8 mouse cellular contexts compared by ENCODE assay signal in genomic region chr7:143649034-143649768, GRCm38 (mm10). TPM values are rescaled to one million over a fixed set of nuclear protein-coding genes. Genes with fewer than 3 reads are reported as not detected.
A peak's percentile ranks its signal among the peaks of the same experiment; 100 is the strongest.
DNase-seq lines count a peak whose midpoint lies in the region; ATAC-seq and TF ChIP-seq lines count a peak whose summit lies in the region.

Tnfrsf22 (minus strand) TSS chr7:143649661.

- WGBS in forebrain, embryonic 12.5 days: 4% methylated on average over 39 of the region's 39 CpGs
- WGBS in heart, postnatal 0 days: 4% methylated on average over 39 of the region's 39 CpGs
- WGBS in liver, embryonic 15.5 days (ENCODE audit: insufficient replicate concordance): 4% methylated on average over 39 of the region's 39 CpGs
- WGBS in neural tube, embryonic 11.5 days: 3% methylated on average over 39 of the region's 39 CpGs
- WGBS in stomach, embryonic 16.5 days: 3% methylated on average over 39 of the region's 39 CpGs

- no peaks in the 10 kb centered on the region for H3K36me3 ChIP-seq in ES-Bruce4 (ENCODE audit: control insufficient read depth, insufficient read depth, low read length, poor library complexity, severe bottlenecking)
- no peaks in the 10 kb centered on the region for H3K36me3 ChIP-seq in forebrain, embryonic 12.5 days (replicated peaks)
- H3K36me3 ChIP-seq in heart, postnatal 0 days (replicated peaks; ENCODE audit: control insufficient read depth, insufficient read depth, low read length): no peaks in the 10 kb centered on the region
- H3K36me3 ChIP-seq in liver, embryonic 15.5 days (replicated peaks): no peaks in the 10 kb centered on the region
- no peaks in the 10 kb centered on the region for H3K36me3 ChIP-seq in neural tube, embryonic 11.5 days (ENCODE audit: control insufficient read depth, insufficient read depth, low read length)
- no peaks in the 10 kb centered on the region for H3K36me3 ChIP-seq in stomach, embryonic 16.5 days (ENCODE audit: control insufficient read depth, insufficient read depth, low read length)

- no peaks in the 10 kb centered on the region for H3K27me3 ChIP-seq in ES-Bruce4 (ENCODE audit: control insufficient read depth, insufficient read depth, low read length, poor library complexity, severe bottlenecking)
- no peaks in the 10 kb centered on the region for H3K27me3 ChIP-seq in forebrain, embryonic 12.5 days
- H3K27me3 ChIP-seq in heart, postnatal 0 days (ENCODE audit: control insufficient read depth, insufficient read depth, low read length): no peaks in the 10 kb centered on the region
- peaks cover 5% of the 10 kb centered on the region; the same call in 1 of the 2 replicates for H3K27me3 ChIP-seq in liver, embryonic 15.5 days
- H3K27me3 ChIP-seq in neural tube, embryonic 11.5 days (ENCODE audit: control insufficient read depth, insufficient read depth, low read length): no peaks in the 10 kb centered on the region
- H3K27me3 ChIP-seq in stomach, embryonic 16.5 days (ENCODE audit: control insufficient read depth, insufficient read depth, low read length): no peaks in the 10 kb centered on the region

- peak; percentile 74 for DNase-seq in heart, postnatal 0 days (ENCODE audit: low spot score)
- peak; percentile 91 to 92 for DNase-seq in kidney, postnatal 36 days
- peak; percentile 87 for DNase-seq in neural tube, embryonic 11.5 days (ENCODE audit: low spot score)

- TF ChIP-seq CTCF in ES-Bruce4 (IDR thresholded peaks at IDR 0.05; ENCODE audit: low read depth, low read length): no peak
- no peak for TF ChIP-seq CTCF in heart, postnatal 0 days (IDR thresholded peaks at IDR 0.05; ENCODE audit: low read depth)

- H3K27ac ChIP-seq in ES-Bruce4 (ENCODE audit: insufficient read depth, low read length): no peak within 1 kb of the TSS
- H3K27ac ChIP-seq in forebrain, embryonic 12.5 days: no peak within 1 kb of the TSS
- H3K27ac ChIP-seq in heart, postnatal 0 days (ENCODE audit: low read depth): no peak within 1 kb of the TSS
- no peak within 1 kb of the TSS for H3K27ac ChIP-seq in liver, embryonic 15.5 days (replicated peaks)
- H3K27ac ChIP-seq in neural tube, embryonic 11.5 days (ENCODE audit: low read depth, low read length): no peak within 1 kb of the TSS
- no peak within 1 kb of the TSS for H3K27ac ChIP-seq in stomach, embryonic 16.5 days (ENCODE audit: low read length)

- H3K9ac ChIP-seq in ES-Bruce4 (ENCODE audit: low read depth, poor library complexity, severe bottlenecking): peak within 1 kb of the TSS; percentile 48
- peak within 1 kb of the TSS; percentile 77 for H3K9ac ChIP-seq in forebrain, embryonic 12.5 days
- H3K9ac ChIP-seq in heart, postnatal 0 days (replicated peaks; ENCODE audit: low read depth, low read length): peak within 1 kb of the TSS; percentile 46; the same call in 1 of the 2 replicates
- no peak within 1 kb of the TSS; the same call in 1 of the 2 replicates for H3K9ac ChIP-seq in liver, embryonic 15.5 days
- H3K9ac ChIP-seq in neural tube, embryonic 11.5 days (ENCODE audit: low read length): peak within 1 kb of the TSS; percentile 67
- H3K9ac ChIP-seq in stomach, embryonic 16.5 days (ENCODE audit: low read length): peak within 1 kb of the TSS; percentile 69

- TF ChIP-seq EP300 in ES-Bruce4 (IDR thresholded peaks at IDR 0.05; ENCODE audit: insufficient read depth, low read depth, low read length): no peak
- no peak for TF ChIP-seq EP300 in heart, postnatal 0 days (IDR thresholded peaks at IDR 0.05; ENCODE audit: low read depth)

- H3K4me3 ChIP-seq in ES-Bruce4 (ENCODE audit: low read depth, low read length): peak within 1 kb of the TSS; percentile 82
- H3K4me3 ChIP-seq in forebrain, embryonic 12.5 days (replicated peaks): peak within 1 kb of the TSS; percentile 70
- H3K4me3 ChIP-seq in heart, postnatal 0 days (ENCODE audit: low read depth, low read length): peak within 1 kb of the TSS; percentile 62
- peak within 1 kb of the TSS; percentile 57 for H3K4me3 ChIP-seq in liver, embryonic 15.5 days (replicated peaks)
- peak within 1 kb of the TSS; percentile 68 for H3K4me3 ChIP-seq in neural tube, embryonic 11.5 days (ENCODE audit: low read depth, low read length)
- H3K4me3 ChIP-seq in stomach, embryonic 16.5 days (replicated peaks; ENCODE audit: low read length): peak within 1 kb of the TSS; percentile 65

- peak; percentile 61; the same call in 1 of the 2 replicates for ATAC-seq in cerebellum, adult (ENCODE audit: insufficient number of reproducible peaks, low FRiP score, low TSS enrichment)
- ATAC-seq in forebrain, embryonic 12.5 days (ENCODE audit: low FRiP score): peak; percentile 98
- ATAC-seq in heart, postnatal 0 days (ENCODE audit: insufficient read depth, low read depth): peak; percentile 94
- peak; percentile 69; the same call in 1 of the 2 replicates for ATAC-seq in liver, embryonic 15.5 days (ENCODE audit: insufficient read depth)
- peak; percentile 90 for ATAC-seq in neural tube, embryonic 11.5 days (ENCODE audit: insufficient read depth, low FRiP score, low TSS enrichment)
- peak; percentile 94 for ATAC-seq in stomach, embryonic 16.5 days (ENCODE audit: insufficient read depth, low FRiP score)

- no peaks in the 10 kb centered on the region for H3K4me1 ChIP-seq in ES-Bruce4 (ENCODE audit: control insufficient read depth, insufficient read depth, low read length)
- no peaks in the 10 kb centered on the region for H3K4me1 ChIP-seq in forebrain, embryonic 12.5 days
- H3K4me1 ChIP-seq in heart, postnatal 0 days (ENCODE audit: control insufficient read depth, insufficient read depth): peaks cover 6% of the 10 kb centered on the region; the same call in 1 of the 2 replicates
- no peaks in the 10 kb centered on the region; the same call in 1 of the 2 replicates for H3K4me1 ChIP-seq in liver, embryonic 15.5 days (replicated peaks)
- H3K4me1 ChIP-seq in neural tube, embryonic 11.5 days (ENCODE audit: control insufficient read depth, insufficient read depth, low read length): no peaks in the 10 kb centered on the region
- H3K4me1 ChIP-seq in stomach, embryonic 16.5 days (ENCODE audit: control insufficient read depth, insufficient read depth, low read length): no peaks in the 10 kb centered on the region

- TF ChIP-seq POLR2A in ES-Bruce4 (IDR thresholded peaks at IDR 0.05; ENCODE audit: insufficient read depth, low read length): peak; percentile 72

- H3K9me3 ChIP-seq in ES-Bruce4 (replicated peaks; ENCODE audit: control insufficient read depth, insufficient read depth, low read length, poor library complexity, severe bottlenecking): no peaks in the 10 kb centered on the region
- H3K9me3 ChIP-seq in forebrain, embryonic 12.5 days: peaks cover 8% of the 10 kb centered on the region; the same call in 1 of the 2 replicates
- H3K9me3 ChIP-seq in heart, postnatal 0 days (replicated peaks; ENCODE audit: control insufficient read depth, low read length): no peaks in the 10 kb centered on the region
- no peaks in the 10 kb centered on the region for H3K9me3 ChIP-seq in liver, embryonic 15.5 days (replicated peaks)
- H3K9me3 ChIP-seq in neural tube, embryonic 11.5 days (ENCODE audit: control insufficient read depth, low read length): no peaks in the 10 kb centered on the region
- H3K9me3 ChIP-seq in stomach, embryonic 16.5 days (replicated peaks; ENCODE audit: control insufficient read depth, low read length): no peaks in the 10 kb centered on the region

- peak within 1 kb of the TSS; percentile 87 for H3K4me2 ChIP-seq in forebrain, embryonic 12.5 days
- H3K4me2 ChIP-seq in heart, postnatal 0 days (ENCODE audit: low read depth, low read length): peak within 1 kb of the TSS; percentile 89
- peak within 1 kb of the TSS; percentile 80 for H3K4me2 ChIP-seq in liver, embryonic 15.5 days
- H3K4me2 ChIP-seq in neural tube, embryonic 11.5 days (ENCODE audit: low read depth): peak within 1 kb of the TSS; percentile 83
- peak within 1 kb of the TSS; percentile 94 for H3K4me2 ChIP-seq in stomach, embryonic 16.5 days (ENCODE audit: low read depth, low read length)

RNA-seq across cellular contexts. Expression of gene Tnfrsf22, which starts in this region (rescaled TPM):
- 6.1 and 9.2 TPM in 2 replicates for polyA plus RNA-seq in ES-Bruce4 (2011; ENCODE audit: insufficient read depth, insufficient read length, low read depth, missing spikeins)
- 7.7 and 7.8 TPM in 2 replicates for polyA plus RNA-seq in forebrain, embryonic 12.5 days (2016; fragmentation: Nextera tagmentation; extraction: Ambion mirVana)
- 1.9 and 3.2 TPM in 2 replicates for total RNA-seq in heart, postnatal 0 days (2014; rRNA removed; ENCODE audit: low replicate concordance)
- 2.6 and 2.9 TPM in 2 replicates for polyA plus RNA-seq in heart, postnatal 0 days (2015; fragmentation: Nextera tagmentation; extraction: Ambion mirVana)
- polyA plus RNA-seq in liver, embryonic 15.5 days (2015; fragmentation: Nextera tagmentation; extraction: Ambion mirVana): 0.43 and 0.58 TPM in 2 replicates
- 9.0 and 10.6 TPM in 2 replicates for polyA plus RNA-seq in neural tube, embryonic 11.5 days (2014; fragmentation: Nextera tagmentation; extraction: Ambion mirVana)
- 6.2 and 6.4 TPM in 2 replicates for polyA plus RNA-seq in stomach, embryonic 16.5 days (2015; fragmentation: Nextera tagmentation; extraction: Ambion mirVana)

Comparison
In these comparisons a context has a peak if more than half of its experiments do, and no peak if none do; other contexts are left out.
1. Peak in ATAC-seq, H3K4me3 ChIP-seq and H3K4me2 ChIP-seq in liver, embryonic 15.5 days; RNA of the gene not detected or under 1 TPM.